Mouse (Mus musculus): ENCODE results near the gene Hist1h4a. TPM values are rescaled to one million over a fixed set of nuclear protein-coding genes. Genes with fewer than 3 reads are reported as not detected.
A peak's percentile ranks its signal among the peaks of the same experiment; 100 is the strongest.
"Not testable (repeated sequence)": the region's sequence is repeated elsewhere in the genome, so short reads cannot be mapped to it uniquely, and the experiment has no call there.

Gene Hist1h4a
- polyA plus RNA-seq, 2 experiments: 0.57 to 11.8 TPM

GRCm38 (mm10) chr13:23724239-23724638 is 36.8 kb downstream of the Hist1h4a start:
- H3K27me3 ChIP-seq (ENCODE audit: control insufficient read depth, insufficient read depth, low read length): no peaks in the 10 kb centered on the region
- no peak overlapping the region for H3K27ac ChIP-seq
- H3K4me1 ChIP-seq (replicated peaks; ENCODE audit: control insufficient read depth in 2 of 2, insufficient read depth in 2 of 2, low read length in 1 of 2): peaks cover 15 to 29% of the 10 kb centered on the region in 2 experiments
- no peaks in the 10 kb centered on the region for H3K36me3 ChIP-seq (replicated peaks; ENCODE audit: control insufficient read depth, insufficient read depth, low read depth)
- 44% methylated on average over 4 of the region's 4 CpGs for WGBS (ENCODE audit: insufficient replicate concordance)
- ATAC-seq (ENCODE audit: insufficient read depth) (peak; percentile 69; the same call in 1 of the 2 replicates), DNase-seq (ENCODE audit: low read depth in 3 of 3, low spot score in 3 of 3) (no peak)
- no peak overlapping the region for H3K9ac ChIP-seq (replicated peaks)
- no peak overlapping the region for H3K4me2 ChIP-seq (ENCODE audit: low read depth)
- no peak overlapping the region for H3K4me3 ChIP-seq (ENCODE audit: insufficient read depth in 1 of 2, low read depth in 2 of 2, low read length in 2 of 2)
- TF ChIP-seq EP300 (IDR thresholded peaks at IDR 0.05; ENCODE audit: low read depth) (no peak), CTCF (IDR thresholded peaks at IDR 0.05; ENCODE audit: low read depth) (no peak)
- no peaks in the 10 kb centered on the region for H3K9me3 ChIP-seq (ENCODE audit: control insufficient read depth, low read length)

DNA sequence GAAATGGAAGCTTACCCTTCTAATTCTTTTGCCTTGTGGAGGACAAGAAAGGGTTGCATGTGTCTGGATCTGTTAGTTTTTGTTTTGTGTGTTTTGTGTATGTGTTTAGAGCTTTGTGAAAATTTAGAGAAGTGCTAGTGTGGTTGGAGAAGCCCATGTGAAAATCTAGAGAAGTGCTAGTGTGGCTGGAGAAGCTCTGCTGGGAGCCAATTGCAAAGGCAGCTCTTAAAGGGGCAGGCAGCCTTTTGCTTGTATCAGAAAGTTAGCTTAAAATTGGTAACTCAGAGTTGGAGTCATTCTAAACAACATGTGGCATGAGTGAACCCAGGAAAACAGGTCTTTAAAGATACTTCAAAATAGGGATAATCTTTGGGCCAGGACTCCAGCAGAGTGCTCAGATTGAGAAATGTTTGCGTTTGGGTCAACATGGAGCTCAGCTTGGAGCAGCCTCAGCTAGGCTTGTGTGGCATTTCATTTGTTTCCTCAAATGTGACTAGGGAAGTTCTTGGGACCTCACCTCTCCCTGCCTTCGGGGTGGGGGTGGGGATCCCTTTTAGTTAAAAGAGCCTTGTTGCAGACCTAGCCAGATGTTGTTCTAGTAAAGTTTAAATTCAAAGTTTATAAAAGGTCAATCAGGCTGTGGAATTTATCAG is 43.3 kb downstream of the Hist1h4a start:
- not testable (repeated sequence) for DNase-seq (ENCODE audit: low read depth in 3 of 3, low spot score in 3 of 3); H3K27ac ChIP-seq; H3K4me1 ChIP-seq (replicated peaks; ENCODE audit: control insufficient read depth in 2 of 2, insufficient read depth in 2 of 2, low read length in 1 of 2); H3K9me3 ChIP-seq (ENCODE audit: control insufficient read depth, low read length); ATAC-seq (ENCODE audit: insufficient read depth); H3K4me2 ChIP-seq (ENCODE audit: low read depth); H3K9ac ChIP-seq (replicated peaks); H3K4me3 ChIP-seq (ENCODE audit: insufficient read depth in 1 of 2, low read depth in 2 of 2, low read length in 2 of 2); H3K27me3 ChIP-seq (ENCODE audit: control insufficient read depth, insufficient read depth, low read length); H3K36me3 ChIP-seq (replicated peaks; ENCODE audit: control insufficient read depth, insufficient read depth, low read depth)
- 14% methylated on average over 2 of the region's 2 CpGs for WGBS (ENCODE audit: insufficient replicate concordance)

GRCm38 (mm10) chr13:23717176-23717575 is 43.9 kb downstream of the Hist1h4a start:
- no peaks in the 10 kb centered on the region; the same call in 1 of the 2 replicates for H3K27me3 ChIP-seq (ENCODE audit: control insufficient read depth, insufficient read depth, low read length)
- no peak overlapping the region for H3K4me2 ChIP-seq (ENCODE audit: low read depth)
- no peaks in the 10 kb centered on the region for H3K9me3 ChIP-seq (ENCODE audit: control insufficient read depth, low read length)
- ATAC-seq (ENCODE audit: insufficient read depth): no peak
- TF ChIP-seq CTCF (IDR thresholded peaks at IDR 0.05; ENCODE audit: low read depth) (no peak), EP300 (IDR thresholded peaks at IDR 0.05; ENCODE audit: low read depth) (no peak)
- H3K4me3 ChIP-seq (ENCODE audit: insufficient read depth in 1 of 2, low read depth in 2 of 2, low read length in 2 of 2): no peak overlapping the region
- DNase-seq (ENCODE audit: low read depth in 3 of 3, low spot score in 3 of 3): no peak
- 42% methylated on average over 11 of the region's 11 CpGs for WGBS (ENCODE audit: insufficient replicate concordance)
- no peak overlapping the region for H3K9ac ChIP-seq (replicated peaks)
- no peaks in the 10 kb centered on the region for H3K36me3 ChIP-seq (replicated peaks; ENCODE audit: control insufficient read depth, insufficient read depth, low read depth)
- peaks cover 0 to 2% of the 10 kb centered on the region in 2 experiments; a peak in 2 of 4 replicates for H3K4me1 ChIP-seq (replicated peaks; ENCODE audit: control insufficient read depth in 2 of 2, insufficient read depth in 2 of 2, low read length in 1 of 2)
- H3K27ac ChIP-seq: no peak overlapping the region

- Histone ChIP-seq H3K27me3 (ENCODE audit: control insufficient read depth, insufficient read depth, low read length) (no peaks in the 10 kb centered on the region; the same call in 1 of the 2 replicates), H3K36me3 (replicated peaks; ENCODE audit: control insufficient read depth, insufficient read depth, low read depth) (no peaks in the 10 kb centered on the region), H3K4me1 (replicated peaks; ENCODE audit: control insufficient read depth in 2 of 2, insufficient read depth in 2 of 2, low read length in 1 of 2) (peaks cover 0 to 2% of the 10 kb centered on the region in 2 experiments; a peak in 2 of 4 replicates), H3K9ac (replicated peaks) (no peak overlapping the region), H3K9me3 (ENCODE audit: control insufficient read depth, low read length) (no peaks in the 10 kb centered on the region), H3K4me2 (ENCODE audit: low read depth) (no peak overlapping the region), H3K27ac (no peak overlapping the region), H3K4me3 (ENCODE audit: insufficient read depth in 1 of 2, low read depth in 2 of 2, low read length in 2 of 2) (no peak overlapping the region)
- TF ChIP-seq EP300 (IDR thresholded peaks at IDR 0.05; ENCODE audit: low read depth) (no peak), CTCF (IDR thresholded peaks at IDR 0.05; ENCODE audit: low read depth) (no peak)
- ATAC-seq (ENCODE audit: insufficient read depth): no peak
- no peak for DNase-seq (ENCODE audit: low read depth in 3 of 3, low spot score in 3 of 3)
- WGBS (ENCODE audit: insufficient replicate concordance): 26% methylated on average over 5 of the region's 5 CpGs
Measured at GRCm38 (mm10) chr13:23716261-23717042, 44.6 kb downstream of the Hist1h4a start.

Small RNAs within 50 kb of the gene (microRNA-seq; reads per million reads assigned to microRNA genes)
- gene Gm44314: not detected
- not detected for gene Gm44484

Other genes starting within 250 kb of the Hist1h4a start
Only the 30 nearest of the 37 such genes appear.
- 0.54 and 0.70 TPM in 2 replicates for gene Hist1h1d, start 208.0 kb downstream of the Hist1h4a start, polyA plus RNA-seq (2012; rRNA removed)
- 1.2 and 1.6 TPM in 2 replicates for gene Hist1h1d, start 208.0 kb downstream of the Hist1h4a start, polyA plus RNA-seq (2014; fragmentation: Nextera tagmentation; extraction: Ambion mirVana)
- gene Hist1h3e, start 198.9 kb downstream of the Hist1h4a start, polyA plus RNA-seq (2012; rRNA removed): 25.4 and 53.3 TPM in 2 replicates
- gene Hist1h3e, start 198.9 kb downstream of the Hist1h4a start, polyA plus RNA-seq (2014; fragmentation: Nextera tagmentation; extraction: Ambion mirVana): 3.9 and 5.1 TPM in 2 replicates
- gene Hist1h2ae, start 190.0 kb downstream of the Hist1h4a start, polyA plus RNA-seq (2012; rRNA removed): 10.8 and 14.3 TPM in 2 replicates
- 150 and 151 TPM in 2 replicates for gene Hist1h2ae, start 190.0 kb downstream of the Hist1h4a start, polyA plus RNA-seq (2014; fragmentation: Nextera tagmentation; extraction: Ambion mirVana)
- gene Hist1h2bg, start 189.8 kb downstream of the Hist1h4a start, polyA plus RNA-seq (2012; rRNA removed): 42.1 and 55.9 TPM in 2 replicates
- gene Hist1h2bg, start 189.8 kb downstream of the Hist1h4a start, polyA plus RNA-seq (2014; fragmentation: Nextera tagmentation; extraction: Ambion mirVana): 6.9 and 10.2 TPM in 2 replicates
- 15.9 and 35.2 TPM in 2 replicates for gene Hist1h2bf, start 187.0 kb downstream of the Hist1h4a start, polyA plus RNA-seq (2012; rRNA removed)
- 3.4 and 4.4 TPM in 2 replicates for gene Hist1h2bf, start 187.0 kb downstream of the Hist1h4a start, polyA plus RNA-seq (2014; fragmentation: Nextera tagmentation; extraction: Ambion mirVana)
- 10.4 and 25.5 TPM in 2 replicates for gene Hist1h2ad, start 186.8 kb downstream of the Hist1h4a start, polyA plus RNA-seq (2012; rRNA removed)
- gene Hist1h2ad, start 186.8 kb downstream of the Hist1h4a start, polyA plus RNA-seq (2014; fragmentation: Nextera tagmentation; extraction: Ambion mirVana): 4.7 and 5.1 TPM in 2 replicates
- 20.4 and 27.3 TPM in 2 replicates for gene Hist1h3d, start 185.5 kb downstream of the Hist1h4a start, polyA plus RNA-seq (2012; rRNA removed)
- 7.1 and 7.2 TPM in 2 replicates for gene Hist1h3d, start 185.5 kb downstream of the Hist1h4a start, polyA plus RNA-seq (2014; fragmentation: Nextera tagmentation; extraction: Ambion mirVana)
- gene Hist1h4d, start 179.6 kb downstream of the Hist1h4a start, polyA plus RNA-seq (2012; rRNA removed): 8.6 and 12.8 TPM in 2 replicates
- gene Hist1h4d, start 179.6 kb downstream of the Hist1h4a start, polyA plus RNA-seq (2014; fragmentation: Nextera tagmentation; extraction: Ambion mirVana): 152 and 155 TPM in 2 replicates
- gene Hist1h2be, start 140.1 kb downstream of the Hist1h4a start, polyA plus RNA-seq (2012; rRNA removed): 2.8 and 3.3 TPM in 2 replicates
- gene Hist1h2be, start 140.1 kb downstream of the Hist1h4a start, polyA plus RNA-seq (2014; fragmentation: Nextera tagmentation; extraction: Ambion mirVana): 0.95 and 1.3 TPM in 2 replicates
- 6.3 and 8.0 TPM in 2 replicates for gene Hist1h1e, start 138.7 kb downstream of the Hist1h4a start, polyA plus RNA-seq (2012; rRNA removed)
- gene Hist1h1e, start 138.7 kb downstream of the Hist1h4a start, polyA plus RNA-seq (2014; fragmentation: Nextera tagmentation; extraction: Ambion mirVana): 23.1 and 24.4 TPM in 2 replicates
- 1.5 and 1.8 TPM in 2 replicates for gene Hist1h2ac, start 77.3 kb downstream of the Hist1h4a start, polyA plus RNA-seq (2012; rRNA removed)
- gene Hist1h2ac, start 77.3 kb downstream of the Hist1h4a start, polyA plus RNA-seq (2014; fragmentation: Nextera tagmentation; extraction: Ambion mirVana): 1.1 and 1.3 TPM in 2 replicates
- 67.1 and 79.7 TPM in 2 replicates for gene Hist1h2bc, start 77.0 kb downstream of the Hist1h4a start, polyA plus RNA-seq (2012; rRNA removed)
- gene Hist1h2bc, start 77.0 kb downstream of the Hist1h4a start, polyA plus RNA-seq (2014; fragmentation: Nextera tagmentation; extraction: Ambion mirVana): 104 and 106 TPM in 2 replicates
- 0.13 TPM in 1 of 2 replicates, not detected in the other for gene Hist1h1t, start 65.4 kb downstream of the Hist1h4a start, polyA plus RNA-seq (2012; rRNA removed)
- gene Hist1h1t, start 65.4 kb downstream of the Hist1h4a start, polyA plus RNA-seq (2014; fragmentation: Nextera tagmentation; extraction: Ambion mirVana): not detected in 2 replicates
- 3.5 and 6.2 TPM in 2 replicates for gene Hist1h4c, start 62.8 kb downstream of the Hist1h4a start, polyA plus RNA-seq (2012; rRNA removed)
- 8.5 and 10.1 TPM in 2 replicates for gene Hist1h4c, start 62.8 kb downstream of the Hist1h4a start, polyA plus RNA-seq (2014; fragmentation: Nextera tagmentation; extraction: Ambion mirVana)
- 2.8 and 3.4 TPM in 2 replicates for gene Hfe, start 50.4 kb downstream of the Hist1h4a start, polyA plus RNA-seq (2012; rRNA removed)
- 10.8 and 12.2 TPM in 2 replicates for gene Hfe, start 50.4 kb downstream of the Hist1h4a start, polyA plus RNA-seq (2014; fragmentation: Nextera tagmentation; extraction: Ambion mirVana)
- gene Hist1h1c, start 22.4 kb downstream of the Hist1h4a start, polyA plus RNA-seq (2012; rRNA removed): 37.4 and 46.8 TPM in 2 replicates
- 72.5 and 86.6 TPM in 2 replicates for gene Hist1h1c, start 22.4 kb downstream of the Hist1h4a start, polyA plus RNA-seq (2014; fragmentation: Nextera tagmentation; extraction: Ambion mirVana)
- 48.5 and 88.2 TPM in 2 replicates for gene Hist1h3c, start 15.6 kb downstream of the Hist1h4a start, polyA plus RNA-seq (2012; rRNA removed)
- gene Hist1h3c, start 15.6 kb downstream of the Hist1h4a start, polyA plus RNA-seq (2014; fragmentation: Nextera tagmentation; extraction: Ambion mirVana): 3.6 and 5.7 TPM in 2 replicates
- 20.0 and 34.0 TPM in 2 replicates for gene Hist1h2bb, start 14.5 kb downstream of the Hist1h4a start, polyA plus RNA-seq (2012; rRNA removed)
- 2.6 and 3.5 TPM in 2 replicates for gene Hist1h2bb, start 14.5 kb downstream of the Hist1h4a start, polyA plus RNA-seq (2014; fragmentation: Nextera tagmentation; extraction: Ambion mirVana)
- gene Hist1h2ab, start 10.1 kb downstream of the Hist1h4a start, polyA plus RNA-seq (2012; rRNA removed): 45.2 and 45.3 TPM in 2 replicates
- gene Hist1h2ab, start 10.1 kb downstream of the Hist1h4a start, polyA plus RNA-seq (2014; fragmentation: Nextera tagmentation; extraction: Ambion mirVana): 70.4 and 74.8 TPM in 2 replicates
- gene Hist1h3b, start 9.0 kb downstream of the Hist1h4a start, polyA plus RNA-seq (2012; rRNA removed): 40.0 and 45.7 TPM in 2 replicates
- gene Hist1h3b, start 9.0 kb downstream of the Hist1h4a start, polyA plus RNA-seq (2014; fragmentation: Nextera tagmentation; extraction: Ambion mirVana): 8.9 and 11.4 TPM in 2 replicates
- gene Hist1h4b, start 4.2 kb downstream of the Hist1h4a start, polyA plus RNA-seq (2012; rRNA removed): 9.2 and 21.6 TPM in 2 replicates
- 4.5 and 5.1 TPM in 2 replicates for gene Hist1h4b, start 4.2 kb downstream of the Hist1h4a start, polyA plus RNA-seq (2014; fragmentation: Nextera tagmentation; extraction: Ambion mirVana)
- 36.1 and 49.8 TPM in 2 replicates for gene Hist1h3a, start 1.2 kb upstream of the Hist1h4a start, polyA plus RNA-seq (2012; rRNA removed)
- gene Hist1h3a, start 1.2 kb upstream of the Hist1h4a start, polyA plus RNA-seq (2014; fragmentation: Nextera tagmentation; extraction: Ambion mirVana): 5.8 and 7.5 TPM in 2 replicates
- gene Hist1h1a, start 2.4 kb upstream of the Hist1h4a start, polyA plus RNA-seq (2012; rRNA removed): 7.6 and 11.9 TPM in 2 replicates
- gene Hist1h1a, start 2.4 kb upstream of the Hist1h4a start, polyA plus RNA-seq (2014; fragmentation: Nextera tagmentation; extraction: Ambion mirVana): 6.3 and 7.4 TPM in 2 replicates
- 0.06 TPM in 1 of 2 replicates, not detected in the other for gene Trim38, start 8.7 kb upstream of the Hist1h4a start, polyA plus RNA-seq (2012; rRNA removed)
- gene Trim38, start 8.7 kb upstream of the Hist1h4a start, polyA plus RNA-seq (2014; fragmentation: Nextera tagmentation; extraction: Ambion mirVana): not detected in 2 replicates
- gene Slc17a2, start 45.8 kb upstream of the Hist1h4a start, polyA plus RNA-seq (2012; rRNA removed): 1.00 and 1.1 TPM in 2 replicates
- 0.77 and 1.3 TPM in 2 replicates for gene Slc17a2, start 45.8 kb upstream of the Hist1h4a start, polyA plus RNA-seq (2014; fragmentation: Nextera tagmentation; extraction: Ambion mirVana)
- 3.8 TPM in 2 replicates for gene Slc17a3, start 78.2 kb upstream of the Hist1h4a start, polyA plus RNA-seq (2012; rRNA removed)
- gene Slc17a3, start 78.2 kb upstream of the Hist1h4a start, polyA plus RNA-seq (2014; fragmentation: Nextera tagmentation; extraction: Ambion mirVana): 4.7 and 6.1 TPM in 2 replicates
- 0.11 and 0.12 TPM in 2 replicates for gene Slc17a1, start 106.5 kb upstream of the Hist1h4a start, polyA plus RNA-seq (2012; rRNA removed)
- 0.08 and 0.25 TPM in 2 replicates for gene Slc17a1, start 106.5 kb upstream of the Hist1h4a start, polyA plus RNA-seq (2014; fragmentation: Nextera tagmentation; extraction: Ambion mirVana)
- 0.02 and 0.03 TPM in 2 replicates for gene Slc17a4, start 153.8 kb upstream of the Hist1h4a start, polyA plus RNA-seq (2012; rRNA removed)
- gene Slc17a4, start 153.8 kb upstream of the Hist1h4a start, polyA plus RNA-seq (2014; fragmentation: Nextera tagmentation; extraction: Ambion mirVana): 0.04 and 0.08 TPM in 2 replicates
- not detected in 2 replicates for gene Hist1h2ba, start 172.9 kb upstream of the Hist1h4a start, polyA plus RNA-seq (2012; rRNA removed)
- gene Hist1h2ba, start 172.9 kb upstream of the Hist1h4a start, polyA plus RNA-seq (2014; fragmentation: Nextera tagmentation; extraction: Ambion mirVana): not detected in 2 replicates
- not detected in 2 replicates for gene Hist1h2aa, start 173.2 kb upstream of the Hist1h4a start, polyA plus RNA-seq (2012; rRNA removed)
- gene Hist1h2aa, start 173.2 kb upstream of the Hist1h4a start, polyA plus RNA-seq (2014; fragmentation: Nextera tagmentation; extraction: Ambion mirVana): not detected in 2 replicates